In the genomic region with DNA sequence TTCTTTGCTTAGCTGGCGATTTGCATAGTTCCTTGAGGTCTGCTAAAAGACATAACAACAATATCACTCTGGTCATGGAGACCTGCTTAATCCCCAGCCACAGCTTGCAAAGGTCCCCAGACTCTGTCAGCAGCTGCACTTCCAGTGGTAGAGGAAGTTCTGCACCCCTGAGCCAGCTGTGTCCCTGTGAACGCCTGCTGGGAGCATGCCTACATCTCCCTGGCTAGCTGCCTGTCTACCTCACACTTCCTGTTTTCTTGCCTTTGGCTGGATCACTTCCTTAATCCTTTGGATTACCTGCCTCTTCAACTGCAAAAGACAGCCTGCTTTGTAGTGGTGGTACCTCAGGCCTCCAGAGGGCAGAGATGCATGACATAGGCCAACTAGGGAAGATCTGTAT, we compare ENCODE assay signal across 9 mouse cellular contexts. TPM values are rescaled to one million over a fixed set of nuclear protein-coding genes. Genes with fewer than 3 reads are reported as not detected.
DNase-seq lines count a peak whose midpoint lies in the region; ATAC-seq and TF ChIP-seq lines count a peak whose summit lies in the region.
"Had no signal": no experiment of that assay in that cellular context is flagged by ENCODE, and none has a peak within 500 bp of the region (broad histone marks: within the 10 kb centered on the region; RNA-seq: fewer than 3 reads in every experiment).

No protein-coding gene starts in this region.

- no peak overlapping the region for H3K9ac ChIP-seq in heart, embryonic 11.5 days (ENCODE audit: low read depth, low read length)
- H3K9ac ChIP-seq in CH12.LX (ENCODE audit: insufficient read depth, low read depth): no peak overlapping the region
- no peak overlapping the region for H3K9ac ChIP-seq in heart, embryonic 12.5 days
- H3K9ac ChIP-seq in hindbrain, embryonic 14.5 days: no peak overlapping the region
- no peak overlapping the region for H3K9ac ChIP-seq in forebrain, postnatal 0 days
- H3K9ac ChIP-seq: embryonic facial prominence, embryonic 15.5 days had no signal

- no peak overlapping the region for H3K27ac ChIP-seq in heart, embryonic 11.5 days (ENCODE audit: low read depth, low read length)
- H3K27ac ChIP-seq in CH12.LX (ENCODE audit: insufficient read depth, low read depth): no peak overlapping the region
- 0 out of 2 replicates have a peak overlapping the region, but pooled peaks have one; percentile 11 for H3K27ac ChIP-seq in heart, embryonic 12.5 days (ENCODE audit: poor library complexity, severe bottlenecking)
- peak overlapping the region; percentile 42; the same call in 1 of the 2 replicates for H3K27ac ChIP-seq in limb, embryonic 10.5 days
- H3K27ac ChIP-seq in hindbrain, embryonic 14.5 days: no peak overlapping the region
- H3K27ac ChIP-seq in forebrain, postnatal 0 days (ENCODE audit: low read depth, low read length): no peak overlapping the region
- H3K27ac ChIP-seq: embryonic facial prominence, embryonic 15.5 days had no signal

- no peak for TF ChIP-seq CTCF in CH12.LX (conservative IDR thresholded peaks at IDR 0.05 in 1 of 2, IDR thresholded peaks at IDR 0.05 in 1 of 2; ENCODE audit: low read depth in 2 of 2, low read length in 2 of 2)
- TF ChIP-seq CTCF in forebrain, postnatal 0 days (IDR thresholded peaks at IDR 0.05; ENCODE audit: low read depth): no peak

- no peak for TF ChIP-seq RAD21 in CH12.LX (IDR thresholded peaks at IDR 0.05; ENCODE audit: low read depth, low read length)

- DNase-seq in heart, adult 11 months: peak; percentile 98
- peak; percentile 15 for DNase-seq in CH12.LX (ENCODE audit: extremely low read depth)
- DNase-seq in limb, embryonic 10.5 days (ENCODE audit: low spot score): no peak
- no peak for DNase-seq in urinary bladder, postnatal 14 days (ENCODE audit: low spot score)
- no peak for DNase-seq in hindbrain, embryonic 14.5 days (ENCODE audit: low spot score)
- DNase-seq in forebrain, postnatal 0 days: no peak

- 0 out of 2 replicates have a peak, but pooled peaks have one; percentile 9 for TF ChIP-seq EP300 in CH12.LX (IDR thresholded peaks at IDR 0.05; ENCODE audit: low read length)

- ATAC-seq in heart, embryonic 11.5 days (replicated peaks; ENCODE audit: insufficient number of reproducible peaks, low FRiP score, low TSS enrichment): no peak
- ATAC-seq in heart, embryonic 12.5 days (ENCODE audit: insufficient number of reproducible peaks, low FRiP score): no peak
- ATAC-seq in hindbrain, embryonic 14.5 days (ENCODE audit: low FRiP score): no peak
- no peak for ATAC-seq in forebrain, postnatal 0 days

- H3K36me3 ChIP-seq in heart, embryonic 11.5 days (ENCODE audit: control insufficient read depth, insufficient read depth, low read length): no peaks in the 10 kb centered on the region
- no peaks in the 10 kb centered on the region for H3K36me3 ChIP-seq in CH12.LX (replicated peaks in 1 of 2; ENCODE audit: control insufficient read depth in 1 of 2, insufficient read depth in 1 of 2, low read length in 1 of 2)
- H3K36me3 ChIP-seq in heart, embryonic 12.5 days: no peaks in the 10 kb centered on the region
- H3K36me3 ChIP-seq in limb, embryonic 10.5 days: no peaks in the 10 kb centered on the region
- H3K36me3 ChIP-seq in hindbrain, embryonic 14.5 days (replicated peaks; ENCODE audit: control insufficient read depth, insufficient read depth): no peaks in the 10 kb centered on the region
- H3K36me3 ChIP-seq in forebrain, postnatal 0 days (ENCODE audit: insufficient read depth): no peaks in the 10 kb centered on the region
- H3K36me3 ChIP-seq: embryonic facial prominence, embryonic 15.5 days had no signal

- in situ Hi-C loops in CH12.LX (cut with MboI; ENCODE audit: low pct_ligation_motif_present, low pct_unique_long_range_greater_than_20kb, low sequenced_read_pairs): no loop called here

- peaks cover 29% of the 10 kb centered on the region for H3K4me1 ChIP-seq in heart, embryonic 11.5 days (ENCODE audit: control insufficient read depth, insufficient read depth, low read length)
- peaks cover 0 to 10% of the 10 kb centered on the region in 2 experiments; a peak in 2 of 4 replicates for H3K4me1 ChIP-seq in CH12.LX (ENCODE audit: control insufficient read depth in 1 of 2, insufficient read depth in 2 of 2)
- H3K4me1 ChIP-seq in heart, embryonic 12.5 days (replicated peaks): peaks cover 75% of the 10 kb centered on the region
- peaks cover 39% of the 10 kb centered on the region for H3K4me1 ChIP-seq in limb, embryonic 10.5 days
- peaks cover 24% of the 10 kb centered on the region for H3K4me1 ChIP-seq in hindbrain, embryonic 14.5 days (replicated peaks; ENCODE audit: control insufficient read depth, insufficient read depth, low read length)
- H3K4me1 ChIP-seq in forebrain, postnatal 0 days (ENCODE audit: insufficient read depth): 0 out of 2 replicates have a peak, but pooled peaks cover under 1% of the 10 kb centered on the region
- H3K4me1 ChIP-seq: embryonic facial prominence, embryonic 15.5 days had no signal

- no peaks in the 10 kb centered on the region for H3K79me2 ChIP-seq in CH12.LX (replicated peaks; ENCODE audit: control insufficient read depth, extremely low read depth, insufficient read depth, poor library complexity, severe bottlenecking)

- no peaks in the 10 kb centered on the region for H3K9me3 ChIP-seq in heart, embryonic 11.5 days (replicated peaks; ENCODE audit: control insufficient read depth, low read length)
- no peaks in the 10 kb centered on the region for H3K9me3 ChIP-seq in CH12.LX (replicated peaks; ENCODE audit: low read length)
- no peaks in the 10 kb centered on the region for H3K9me3 ChIP-seq in heart, embryonic 12.5 days (replicated peaks)
- H3K9me3 ChIP-seq in limb, embryonic 10.5 days (replicated peaks): no peaks in the 10 kb centered on the region
- no peaks in the 10 kb centered on the region for H3K9me3 ChIP-seq in hindbrain, embryonic 14.5 days (ENCODE audit: control insufficient read depth, low read length)
- H3K9me3 ChIP-seq in forebrain, postnatal 0 days (ENCODE audit: low read length): no peaks in the 10 kb centered on the region
- H3K9me3 ChIP-seq: embryonic facial prominence, embryonic 15.5 days had no signal

- no peaks in the 10 kb centered on the region for H3K27me3 ChIP-seq in heart, embryonic 11.5 days (ENCODE audit: control insufficient read depth, insufficient read depth, low read length)
- no peaks in the 10 kb centered on the region for H3K27me3 ChIP-seq in CH12.LX (replicated peaks)
- H3K27me3 ChIP-seq in heart, embryonic 12.5 days (replicated peaks): no peaks in the 10 kb centered on the region
- no peaks in the 10 kb centered on the region for H3K27me3 ChIP-seq in limb, embryonic 10.5 days (ENCODE audit: low read depth, poor library complexity, severe bottlenecking)
- H3K27me3 ChIP-seq in hindbrain, embryonic 14.5 days (ENCODE audit: control insufficient read depth, insufficient read depth, low read length): no peaks in the 10 kb centered on the region
- no peaks in the 10 kb centered on the region for H3K27me3 ChIP-seq in forebrain, postnatal 0 days (ENCODE audit: insufficient read depth, low read length)
- H3K27me3 ChIP-seq: embryonic facial prominence, embryonic 15.5 days had no signal

- H3K4me3 ChIP-seq in heart, embryonic 11.5 days (ENCODE audit: low read depth, low read length): no peak overlapping the region
- H3K4me3 ChIP-seq in CH12.LX (replicated peaks in 1 of 3; ENCODE audit: low read depth in 2 of 3, low read length in 2 of 3, poor library complexity in 1 of 3): no peak overlapping the region
- no peak overlapping the region for H3K4me3 ChIP-seq in heart, embryonic 12.5 days
- H3K4me3 ChIP-seq in limb, embryonic 10.5 days: no peak overlapping the region
- no peak overlapping the region for H3K4me3 ChIP-seq in hindbrain, embryonic 14.5 days (replicated peaks; ENCODE audit: low read length)
- H3K4me3 ChIP-seq in forebrain, postnatal 0 days (ENCODE audit: low read depth, low read length): no peak overlapping the region
- H3K4me3 ChIP-seq: embryonic facial prominence, embryonic 15.5 days had no signal

- no peak overlapping the region for H3K4me2 ChIP-seq in heart, embryonic 11.5 days
- H3K4me2 ChIP-seq in CH12.LX (ENCODE audit: insufficient read depth, low read depth, poor library complexity, severe bottlenecking): no peak overlapping the region
- no peak overlapping the region for H3K4me2 ChIP-seq in heart, embryonic 12.5 days
- H3K4me2 ChIP-seq in hindbrain, embryonic 14.5 days (replicated peaks): no peak overlapping the region
- no peak overlapping the region for H3K4me2 ChIP-seq in forebrain, postnatal 0 days (ENCODE audit: low read depth)
- H3K4me2 ChIP-seq: embryonic facial prominence, embryonic 15.5 days had no signal

- no peak for TF ChIP-seq POLR2A in CH12.LX (IDR thresholded peaks at IDR 0.05; ENCODE audit: low read depth, low read length)

- WGBS in heart, embryonic 11.5 days (ENCODE audit: insufficient replicate concordance): 30% methylated on average over 2 of the region's 2 CpGs
- WGBS in heart, embryonic 12.5 days: 28% methylated on average over 2 of the region's 2 CpGs
- WGBS in limb, embryonic 10.5 days: 33% methylated on average over 2 of the region's 2 CpGs
- WGBS in hindbrain, embryonic 14.5 days: 34% methylated on average over 2 of the region's 2 CpGs
- WGBS in forebrain, postnatal 0 days: 31% methylated on average over 2 of the region's 2 CpGs

- dilution Hi-C loops in CH12.LX (cut with MboI; ENCODE audit: extremely low pct_ligation_motif_present, extremely low pct_unique_long_range_greater_than_20kb, low sequenced_read_pairs): no loop called here

TF ChIP-seq in CH12.LX, 34 proteins besides CTCF, POLR2A, EP300 and RAD21 (continues in another document):
- no peak for TF ChIP-seq JUND (conservative IDR thresholded peaks at IDR 0.05; ENCODE audit: low read depth, low read length)
- TF ChIP-seq KAT2A (IDR thresholded peaks at IDR 0.05; ENCODE audit: insufficient replicate concordance, low read length): no peak
- no peak for TF ChIP-seq MAX (IDR thresholded peaks at IDR 0.05; ENCODE audit: low read length)
- TF ChIP-seq UBTF (IDR thresholded peaks at IDR 0.05; ENCODE audit: low read depth, low read length): no peak
- TF ChIP-seq NELFE (IDR thresholded peaks at IDR 0.05; ENCODE audit: low read depth, low read length): no peak
- TF ChIP-seq USF1 (IDR thresholded peaks at IDR 0.05; ENCODE audit: low read depth, low read length): no peak
- TF ChIP-seq POLR2AphosphoS2 (IDR thresholded peaks at IDR 0.05; ENCODE audit: low read depth, low read length): no peak
- TF ChIP-seq CHD2 (IDR thresholded peaks at IDR 0.05; ENCODE audit: low read length): no peak

RNA-seq across cellular contexts. Expression of a gene that starts 6.5 kb away (rescaled TPM):
- 45.3 and 56.0 TPM in 2 replicates for polyA plus RNA-seq in heart, embryonic 11.5 days (2014; fragmentation: Nextera tagmentation; extraction: Ambion mirVana)
- total RNA-seq in CH12.LX (2012; rRNA removed) (0.64 and 0.97 TPM in 2 replicates), CH12.LX (2014; rRNA removed) (0.91 and 1.4 TPM in 2 replicates)
- polyA plus RNA-seq in CH12.LX (2012; ENCODE audit: insufficient read length, low read depth): 1.4 and 1.5 TPM in 2 replicates
- polyA plus RNA-seq in heart, embryonic 12.5 days (2016; fragmentation: Nextera tagmentation; extraction: Ambion mirVana): 62.5 and 68.8 TPM in 2 replicates
- polyA plus RNA-seq in limb, embryonic 10.5 days (2016; fragmentation: Nextera tagmentation; extraction: Ambion mirVana): 25.2 and 26.3 TPM in 2 replicates
- polyA plus RNA-seq in hindbrain, embryonic 14.5 days (2014; fragmentation: Nextera tagmentation; extraction: Ambion mirVana): 24.4 and 25.7 TPM in 2 replicates
- 28.2 and 40.7 TPM in 2 replicates for total RNA-seq in forebrain, postnatal 0 days (2014; rRNA removed)
- 12.0 and 16.8 TPM in 2 replicates for polyA plus RNA-seq in forebrain, postnatal 0 days (2015; fragmentation: Nextera tagmentation; extraction: Ambion mirVana)

Comparison
In these comparisons a context has a peak if more than half of its experiments do, and no peak if none do; other contexts are left out.
1. H3K27ac ChIP-seq: peak in heart, embryonic 12.5 days (single experiment) and limb, embryonic 10.5 days (single experiment); none in heart, embryonic 11.5 days (single experiment), CH12.LX (single experiment), hindbrain, embryonic 14.5 days (single experiment) and forebrain, postnatal 0 days (single experiment).
2. DNase-seq: peak in heart, adult 11 months (single experiment) and CH12.LX (single experiment); none in limb, embryonic 10.5 days (single experiment), urinary bladder, postnatal 14 days (single experiment), hindbrain, embryonic 14.5 days (single experiment) and forebrain, postnatal 0 days (single experiment).